Mouse (Mus musculus) liver, embryonic 16.5 days (tissue): ENCODE data around the gene Mup5. TPM values are rescaled to one million over a fixed set of nuclear protein-coding genes. Genes with fewer than 3 reads are reported as not detected.
"Not testable (repeated sequence)": the region's sequence is repeated elsewhere in the genome, so short reads cannot be mapped to it uniquely, and the experiment has no call there.

Experiments used
- ATAC-seq: fragments of 200-750 bp; cut with Nextera tagmentation; 2 replicates; pipeline ENCODE4 v1.8.0; 2017; ENCODE audit warnings: low read depth, mild to moderate bottlenecking, moderate number of reproducible peaks, moderate library complexity
- H3K27ac ChIP-seq: fragments of 300-500 bp; sonication (generic); 2 replicates; pipeline ENCODE4 v1.5.1; 2014; ENCODE audit warnings: mild to moderate bottlenecking, low read length
- H3K27me3 ChIP-seq: fragments of 300-500 bp; sonication (generic); 2 replicates; pipeline ENCODE4 v1.6.1; 2014; ENCODE audit warnings: low read depth, low read length, mixed read lengths; ENCODE audit not compliant: control insufficient read depth, insufficient read depth
- H3K36me3 ChIP-seq: fragments of 300-500 bp; sonication (generic); 2 replicates; pipeline ENCODE4 v1.6.1; 2014; ENCODE audit warnings: mild to moderate bottlenecking; ENCODE audit not compliant: control insufficient read depth, insufficient read depth
- H3K4me1 ChIP-seq: fragments of 300-500 bp; sonication (generic); 2 replicates; pipeline ENCODE4 v1.6.1; 2014; ENCODE audit warnings: low read depth, low read length, mixed read lengths; ENCODE audit not compliant: control insufficient read depth
- H3K4me2 ChIP-seq: fragments of 300-500 bp; sonication (generic); 2 replicates; pipeline ENCODE4 v1.6.1; 2014; ENCODE audit warnings: low read depth, low read length, mixed read lengths
- H3K4me3 ChIP-seq: fragments of 300-500 bp; sonication (generic); 2 replicates; pipeline ENCODE4 v1.5.1; 2014; ENCODE audit warnings: low read depth, mild to moderate bottlenecking, low read length
- H3K9ac ChIP-seq: fragments of 300-500 bp; sonication (generic); 2 replicates; pipeline ENCODE4 v1.6.1; 2014; ENCODE audit warnings: low read depth, low read length
- H3K9me3 ChIP-seq: fragments of 300-500 bp; sonication (generic); replicated peaks from 2 replicates; pipeline ENCODE4 v1.6.1; 2016; ENCODE audit warnings: low read length; ENCODE audit not compliant: control insufficient read depth
- WGBS: fragments of 180-500 bp; shearing (Covaris S2); extraction: QIAGEN DNeasy Blood & Tissue Kit; methylation state at CpG from one replicate; pipeline ENCODE4 v1.1.7; 2014; ENCODE audit not compliant: insufficient replicate concordance; 5-methylcytosine and 5-hydroxymethylcytosine counted together
- polyA plus RNA-seq: library from polyadenylated mRNA; unstranded; fragments of >200 nt; fragmentation: Nextera tagmentation; extraction: Ambion mirVana; gene quantifications from 2 replicates; pipeline ENCODE4 v1.2.1, GENCODE M21; 2015

Mup5 gene
- polyA plus RNA-seq = not detected in 2 replicates

GRCm38 (mm10) chr4:61834952-61835708, at the start of gene Mup5:
Gene Mup5 (minus strand): TSS chr4:61835233.
- 51% methylated on average over 4 of the region's 4 CpGs for WGBS
- ATAC-seq = no peak

GRCm38 (mm10) chr4:61858160-61858559, 23.1 kb upstream of the Mup5 start:
- Histone ChIP-seq H3K4me3 (no peak overlapping the region), H3K36me3 (no peaks in the 10 kb centered on the region)
- no peak for ATAC-seq

More at GRCm38 (mm10) chr4:61834952-61835708, at the start of gene Mup5:
- Histone ChIP-seq H3K27ac (no peak within 1 kb of the TSS), H3K4me1 (no peaks in the 10 kb centered on the region), H3K9ac (no peak within 1 kb of the TSS), H3K4me2 (no peak within 1 kb of the TSS), H3K4me3 (no peak within 1 kb of the TSS), H3K27me3 (no peaks in the 10 kb centered on the region), H3K9me3 (0 out of 2 replicates have a peak, but pooled peaks cover 2% of the 10 kb centered on the region), H3K36me3 (no peaks in the 10 kb centered on the region)

GRCm38 (mm10) chr4:61855831-61856698, 21.0 kb upstream of the Mup5 start:
- H3K36me3 ChIP-seq = no peaks in the 10 kb centered on the region
- 61% methylated on average over 18 of the region's 18 CpGs for WGBS
- H3K9me3 ChIP-seq = no peaks in the 10 kb centered on the region; the same call in 1 of the 2 replicates
- no peak overlapping the region for H3K27ac ChIP-seq
- no peaks in the 10 kb centered on the region for H3K4me1 ChIP-seq
- no peak overlapping the region for H3K4me2 ChIP-seq
- no peaks in the 10 kb centered on the region for H3K27me3 ChIP-seq
- H3K4me3 ChIP-seq = no peak overlapping the region
- no peak for ATAC-seq
- no peak overlapping the region for H3K9ac ChIP-seq

More at GRCm38 (mm10) chr4:61858160-61858559, 23.1 kb upstream of the Mup5 start:
- Histone ChIP-seq H3K4me2 (no peak overlapping the region), H3K27me3 (no peaks in the 10 kb centered on the region), H3K4me1 (no peaks in the 10 kb centered on the region), H3K9ac (no peak overlapping the region), H3K27ac (no peak overlapping the region), H3K9me3 (no peaks in the 10 kb centered on the region; the same call in 1 of the 2 replicates)
- WGBS = 38% methylated on average over 4 of the region's 4 CpGs

GRCm38 (mm10) chr4:61855344-61855743, 20.3 kb upstream of the Mup5 start:
- no peaks in the 10 kb centered on the region for H3K27me3 ChIP-seq
- 56% methylated on average over 6 of the region's 6 CpGs for WGBS
- ATAC-seq = no peak

GRCm38 (mm10) chr4:61844758-61845455, 9.9 kb upstream of the Mup5 start:
- Histone ChIP-seq H3K4me1 (no peaks in the 10 kb centered on the region), H3K36me3 (no peaks in the 10 kb centered on the region), H3K4me2 (no peak overlapping the region), H3K4me3 (no peak overlapping the region), H3K9me3 (no peaks in the 10 kb centered on the region), H3K27me3 (no peaks in the 10 kb centered on the region), H3K9ac (no peak overlapping the region), H3K27ac (no peak overlapping the region)
- WGBS = 64% methylated on average over 5 of the region's 5 CpGs
- ATAC-seq = no peak

More at GRCm38 (mm10) chr4:61855344-61855743, 20.3 kb upstream of the Mup5 start:
- no peaks in the 10 kb centered on the region for H3K4me1 ChIP-seq
- H3K4me2 ChIP-seq = no peak overlapping the region
- H3K4me3 ChIP-seq = no peak overlapping the region
- no peak overlapping the region for H3K27ac ChIP-seq
- H3K36me3 ChIP-seq = no peaks in the 10 kb centered on the region
- no peaks in the 10 kb centered on the region; the same call in 1 of the 2 replicates for H3K9me3 ChIP-seq
- no peak overlapping the region for H3K9ac ChIP-seq

- H3K4me3 ChIP-seq = no peak overlapping the region
- no peak overlapping the region for H3K4me2 ChIP-seq
- no peak overlapping the region for H3K9ac ChIP-seq
- no peaks in the 10 kb centered on the region for H3K27me3 ChIP-seq
- H3K9me3 ChIP-seq = 0 out of 2 replicates have a peak, but pooled peaks cover 2% of the 10 kb centered on the region
- WGBS = 36% methylated on average over 4 of the region's 4 CpGs
- no peaks in the 10 kb centered on the region for H3K36me3 ChIP-seq
- H3K4me1 ChIP-seq = no peaks in the 10 kb centered on the region
- no peak for ATAC-seq
- H3K27ac ChIP-seq = no peak overlapping the region
Observed at GRCm38 (mm10) chr4:61829211-61829610, 5.8 kb downstream of the Mup5 start.

- Histone ChIP-seq H3K4me1 (no peaks in the 10 kb centered on the region), H3K9ac (no peak overlapping the region), H3K9me3 (peaks cover 2% of the 10 kb centered on the region; the same call in 1 of the 2 replicates), H3K4me3 (no peak overlapping the region), H3K27ac (no peak overlapping the region), H3K27me3 (no peaks in the 10 kb centered on the region), H3K36me3 (no peaks in the 10 kb centered on the region), H3K4me2 (no peak overlapping the region)
- 75% methylated on average over 15 of the region's 15 CpGs for WGBS
- ATAC-seq = no peak
Observed at GRCm38 (mm10) chr4:61823185-61823584, 11.8 kb downstream of the Mup5 start.

GRCm38 (mm10) chr4:61822541-61822940, 12.5 kb downstream of the Mup5 start:
- not testable (repeated sequence) for H3K9ac ChIP-seq, H3K27ac ChIP-seq, H3K4me1 ChIP-seq, H3K27me3 ChIP-seq, H3K36me3 ChIP-seq, H3K4me3 ChIP-seq, H3K9me3 ChIP-seq, H3K4me2 ChIP-seq, ATAC-seq
- 76% methylated on average over 9 of the region's 9 CpGs for WGBS
